Mouse (Mus musculus) cerebellum, adult 2 months (tissue): ENCODE data around the gene Gtf2a2. TPM values are rescaled to one million over a fixed set of nuclear protein-coding genes. Genes with fewer than 3 reads are reported as not detected.

ENCODE experiments used
- DNase-seq, 2 experiments: peaks; one replicate each; pipeline ENCODE4 v3.0.0; 2021
- H3K27ac ChIP-seq: fragments of 200-500 bp; 2 replicates; pipeline ENCODE4 v1.5.1; 2012; ENCODE audit warnings: low read length, control low read depth, inconsistent platforms; ENCODE audit not compliant: insufficient read depth
- H3K27me3 ChIP-seq: fragments of 200-500 bp; 2 replicates; pipeline ENCODE4 v1.6.1; 2012; ENCODE audit warnings: inconsistent platforms, mild to moderate bottlenecking, low read length, moderate library complexity; ENCODE audit not compliant: control insufficient read depth, insufficient read depth
- H3K4me1 ChIP-seq: fragments of 200-500 bp; 2 replicates; pipeline ENCODE4 v1.6.1; 2011; ENCODE audit warnings: low read length; ENCODE audit not compliant: control insufficient read depth, insufficient read depth
- H3K4me3 ChIP-seq: fragments of 200-500 bp; replicated peaks from 2 replicates; pipeline ENCODE3; 2011; ENCODE audit warnings: mild to moderate bottlenecking, low read depth, low read length, control low read depth; ENCODE audit not compliant: insufficient read depth
- CTCF ChIP-seq: fragments of 200-500 bp; IDR thresholded peaks from 2 replicates; pipeline ENCODE4 v1.5.1; 2011; ENCODE audit warnings: low read depth, mild to moderate bottlenecking, control low read depth, low read length, moderate library complexity, borderline replicate concordance; ENCODE audit not compliant: insufficient read depth
- POLR2A ChIP-seq: fragments of 200-500 bp; IDR thresholded peaks from 2 replicates; pipeline ENCODE4 v1.6.1; 2011; ENCODE audit warnings: low read length, control low read depth, borderline replicate concordance; ENCODE audit not compliant: insufficient read depth
- WGBS: fragments of 180-500 bp; shearing (Covaris S2); methylation state at CpG from one replicate; pipeline ENCODE4 v1.1.7; 2018; 5-methylcytosine and 5-hydroxymethylcytosine counted together
- polyA plus RNA-seq: library from polyadenylated mRNA; depleted of rRNA; stranded (reverse); fragments of >200 nt; gene quantifications from 2 replicates; pipeline ENCODE4 v1.2.3, GENCODE M21; 2012; rRNA removed

Gene Gtf2a2
- polyA plus RNA-seq, 1 experiment: 89.4 TPM

DNA sequence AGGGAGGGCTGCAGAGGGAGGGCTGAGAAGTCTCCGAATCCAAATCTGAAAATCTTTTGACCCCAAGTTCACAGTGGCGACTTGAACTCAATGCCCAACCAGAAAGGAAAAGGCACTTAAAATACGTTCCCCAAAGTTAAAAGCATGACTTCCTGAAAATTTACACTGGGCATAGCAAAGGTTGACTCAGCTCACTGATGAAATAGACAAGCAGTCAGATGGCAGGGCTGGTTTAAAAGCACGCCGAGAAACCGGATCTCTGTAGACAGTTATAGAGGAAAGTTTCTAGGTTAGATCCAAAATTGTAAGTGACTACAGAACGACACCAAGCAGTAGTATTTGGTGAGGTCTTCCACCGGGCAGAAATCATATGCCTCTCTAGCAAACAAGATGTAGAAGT is 37.5 kb downstream of the Gtf2a2 start:
- TF ChIP-seq CTCF (no peak), POLR2A (no peak)
- no peaks in the 10 kb centered on the region for H3K4me1 ChIP-seq

DNA sequence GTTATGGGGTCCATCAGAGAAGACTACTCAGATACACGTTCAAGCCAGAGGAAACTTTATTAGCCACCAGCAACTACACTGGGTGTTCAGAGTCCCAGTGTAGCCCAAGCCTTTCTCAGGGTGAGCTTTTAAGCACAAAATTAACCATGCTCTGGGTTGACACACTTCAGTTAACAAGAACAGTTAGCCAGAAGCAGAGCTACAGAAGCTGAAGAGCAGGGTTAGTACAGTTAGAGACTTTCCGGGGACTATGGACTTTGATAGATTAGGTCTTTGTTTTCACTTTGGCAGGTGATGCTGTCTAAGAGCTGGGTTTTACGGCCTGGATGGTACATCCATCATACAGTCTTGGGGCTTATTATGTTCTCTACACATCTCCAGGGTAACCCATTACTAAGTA is 40.4 kb downstream of the Gtf2a2 start:
- no peaks in the 10 kb centered on the region for H3K4me1 ChIP-seq
- no peak for TF ChIP-seq POLR2A
- TF ChIP-seq CTCF: no peak
- WGBS: 65% methylated on average over 3 of the region's 3 CpGs
- no peak overlapping the region for H3K4me3 ChIP-seq
- H3K27me3 ChIP-seq: no peaks in the 10 kb centered on the region
- no peak for DNase-seq
- H3K27ac ChIP-seq: no peak overlapping the region

More for the DNA sequence above, 37.5 kb downstream of the Gtf2a2 start:
- H3K4me3 ChIP-seq: no peak overlapping the region
- H3K27ac ChIP-seq: no peak overlapping the region
- H3K27me3 ChIP-seq: no peaks in the 10 kb centered on the region
- DNase-seq: no peak
- WGBS: 41% methylated on average over 8 of the region's 8 CpGs

DNA sequence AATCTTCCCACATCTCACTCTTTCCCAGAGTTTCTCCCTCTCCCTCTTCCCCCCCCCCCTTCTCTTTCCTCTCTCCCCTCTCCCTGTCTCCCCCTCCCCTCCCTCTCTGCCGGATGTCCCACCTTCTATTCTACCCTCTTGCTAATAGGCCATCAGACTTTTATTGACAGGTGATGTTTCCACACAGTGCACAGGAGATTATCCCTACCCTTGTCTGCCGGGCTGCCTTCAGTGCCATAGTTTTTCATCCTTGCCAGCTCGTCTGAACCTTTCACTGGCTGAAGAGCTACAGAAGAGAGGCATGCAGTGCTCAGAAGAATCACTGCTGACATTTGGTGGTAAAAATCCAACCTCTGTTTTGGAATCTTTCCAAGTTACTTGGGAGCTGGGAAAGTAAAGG is 41.1 kb downstream of the Gtf2a2 start:
- Histone ChIP-seq H3K27me3 (no peaks in the 10 kb centered on the region), H3K4me3 (no peak overlapping the region), H3K27ac (no peak overlapping the region), H3K4me1 (no peaks in the 10 kb centered on the region)
- WGBS: 20% methylated on average over 3 of the region's 3 CpGs
- DNase-seq: no peak
- TF ChIP-seq CTCF (no peak), POLR2A (no peak)

DNA sequence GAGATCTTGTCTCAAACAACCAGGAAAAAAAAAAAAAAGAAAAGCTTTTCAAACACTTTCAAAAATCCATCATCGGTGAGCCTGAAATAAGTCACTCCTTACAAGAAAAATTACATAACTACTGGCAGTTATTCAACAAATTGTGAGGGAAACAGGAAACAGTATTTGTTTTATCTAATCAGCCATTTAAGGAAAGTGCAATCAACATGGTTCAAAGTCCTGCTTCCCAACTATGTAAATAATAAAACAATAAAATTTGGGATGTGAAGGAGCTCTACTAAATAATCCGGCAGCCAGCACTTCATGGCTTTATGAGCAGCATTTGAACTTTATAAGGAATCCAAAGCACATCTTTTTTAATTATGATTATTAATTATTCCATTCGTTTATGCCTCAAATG is 49.7 kb downstream of the Gtf2a2 start:
- H3K27me3 ChIP-seq: no peaks in the 10 kb centered on the region
- no peak for TF ChIP-seq CTCF
- TF ChIP-seq POLR2A: no peak
- 89% methylated on average over 3 of the region's 3 CpGs for WGBS

DNA sequence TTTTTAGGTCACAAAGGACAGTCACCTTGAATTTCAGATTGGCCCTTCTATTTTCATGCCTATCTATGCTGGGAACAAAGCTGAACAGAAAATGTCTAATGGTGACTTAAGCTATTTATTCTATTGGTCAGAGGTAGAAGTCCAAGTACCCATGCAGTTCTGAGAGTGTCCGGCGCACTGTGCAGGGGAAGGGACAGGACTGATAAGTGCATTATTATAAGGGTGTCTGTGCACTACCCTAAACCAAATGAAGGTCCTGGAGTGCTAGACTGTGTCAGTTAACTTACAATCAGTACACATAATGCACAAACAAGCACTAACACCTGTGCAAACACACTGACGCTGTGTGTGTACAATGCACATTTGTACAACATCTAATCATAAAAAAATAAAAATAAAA is 55.1 kb downstream of the Gtf2a2 start:
- Histone ChIP-seq H3K27ac (no peak overlapping the region), H3K4me1 (no peaks in the 10 kb centered on the region), H3K4me3 (no peak overlapping the region), H3K27me3 (no peaks in the 10 kb centered on the region)
- WGBS: 96% methylated on average over 3 of the region's 3 CpGs
- DNase-seq: no peak
- TF ChIP-seq POLR2A (no peak), CTCF (no peak)

More for the DNA sequence above, 49.7 kb downstream of the Gtf2a2 start:
- Histone ChIP-seq H3K4me3 (no peak overlapping the region), H3K4me1 (no peaks in the 10 kb centered on the region), H3K27ac (no peak overlapping the region)
- DNase-seq: no peak

DNA sequence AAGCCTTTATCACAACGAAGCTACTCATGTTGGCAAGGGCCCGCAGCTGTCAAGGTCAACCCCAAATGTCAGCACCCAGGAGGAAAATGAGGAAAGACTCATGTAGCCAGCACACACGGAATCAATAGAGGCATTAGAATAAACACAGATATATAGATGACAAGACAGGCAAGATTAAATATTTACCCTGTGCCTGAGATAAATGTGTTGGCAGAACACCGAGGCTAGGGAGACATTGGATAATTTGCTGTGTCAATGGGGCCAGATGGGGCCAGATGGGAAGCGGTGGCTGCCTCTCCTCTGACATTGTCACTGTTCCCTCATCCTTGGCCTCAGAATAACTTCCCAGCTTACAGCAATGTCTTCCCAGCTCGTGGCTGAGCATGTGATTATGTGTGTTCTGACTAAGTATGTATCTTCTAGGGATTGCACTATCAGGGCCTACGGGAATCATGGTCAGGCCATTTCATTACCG is 57.6 kb downstream of the Gtf2a2 start:
- no peak for DNase-seq
- Histone ChIP-seq H3K27me3 (no peaks in the 10 kb centered on the region), H3K27ac (no peak overlapping the region), H3K4me1 (no peaks in the 10 kb centered on the region), H3K4me3 (no peak overlapping the region)
- TF ChIP-seq CTCF: no peak
- TF ChIP-seq POLR2A: no peak
- 25% methylated on average over 8 of the region's 8 CpGs for WGBS

DNA sequence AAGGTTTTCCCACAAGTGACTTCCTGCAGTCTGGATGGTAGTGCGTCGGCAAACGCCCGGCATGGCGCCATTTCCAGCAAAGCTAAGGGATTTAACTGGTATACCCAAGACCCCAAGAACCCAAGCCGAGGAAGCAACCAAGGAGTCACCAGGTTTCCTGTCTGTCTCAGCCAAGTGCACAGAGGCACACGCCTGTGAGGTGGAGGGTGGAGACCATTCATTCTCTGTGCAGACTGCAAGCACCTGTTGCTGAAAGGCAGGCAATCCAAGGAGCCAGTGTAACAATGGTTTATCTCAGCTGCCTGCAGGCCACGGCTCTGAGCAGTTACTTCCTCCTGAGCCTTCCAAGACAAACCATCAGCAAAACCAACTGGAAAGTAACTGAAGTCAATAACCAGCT is 60.0 kb downstream of the Gtf2a2 start:
- DNase-seq: no peak
- H3K27me3 ChIP-seq: no peaks in the 10 kb centered on the region
- WGBS: 86% methylated on average over 8 of the region's 8 CpGs
- H3K4me3 ChIP-seq: no peak overlapping the region
- H3K4me1 ChIP-seq: no peaks in the 10 kb centered on the region
- no peak overlapping the region for H3K27ac ChIP-seq
- TF ChIP-seq POLR2A: no peak
- no peak for TF ChIP-seq CTCF

Other genes starting within 250 kb of the Gtf2a2 start
- 43.7 and 46.1 TPM in 2 replicates for gene Bnip2, start 23.1 kb upstream of the Gtf2a2 start, polyA plus RNA-seq
- not detected in 2 replicates for gene Gcnt3, start 25.5 kb downstream of the Gtf2a2 start, polyA plus RNA-seq
- gene Fam81a, start 130.0 kb downstream of the Gtf2a2 start, polyA plus RNA-seq: 11.8 and 12.8 TPM in 2 replicates
- gene Myo1e, start 194.8 kb downstream of the Gtf2a2 start, polyA plus RNA-seq: 7.6 and 8.1 TPM in 2 replicates